Mouse (Mus musculus) brain, embryonic 14.5 days (tissue): ENCODE measurements at regions not wholly inside any gene's neighbourhood (a gene's known extent, or its start where the extent isn't known, plus 50 kb on each side); places are given as distances from the start of the nearest gene placed in this dataset.

Experiments used
- CTCF ChIP-seq: fragments of 200-500 bp; IDR thresholded peaks from 2 replicates; pipeline ENCODE4 v1.5.1; 2012; ENCODE audit warnings: inconsistent platforms, mild to moderate bottlenecking, moderate library complexity, borderline replicate concordance; ENCODE audit not compliant: insufficient read depth, insufficient read length; ENCODE audit errors: extremely low read depth
- POLR2A ChIP-seq: fragments of 200-500 bp; IDR thresholded peaks from 2 replicates; pipeline ENCODE4 v1.6.1; 2012; ENCODE audit warnings: mild to moderate bottlenecking, inconsistent platforms, borderline replicate concordance; ENCODE audit not compliant: poor library complexity, insufficient read depth, insufficient read length, severe bottlenecking; ENCODE audit errors: extremely low read depth

- TF ChIP-seq CTCF (no peak), POLR2A (no peak)
Observed at GRCm38 (mm10) chr4:131438883-131439282, 399.2 kb downstream of the Ptpru start.
